Mouse (Mus musculus) liver, embryonic 12.5 days (tissue): Measurements from ENCODE around the gene Habp4. TPM values are rescaled to one million over a fixed set of nuclear protein-coding genes. Genes with fewer than 3 reads are reported as not detected.

Source experiments
- ATAC-seq: fragments of 200-750 bp; cut with Nextera tagmentation; 2 replicates; pipeline ENCODE4 v1.8.0; 2017; ENCODE audit warnings: moderate number of reproducible peaks, mild to moderate bottlenecking, moderate library complexity
- H3K27ac ChIP-seq: fragments of 300-500 bp; sonication (generic); 2 replicates; pipeline ENCODE4 v1.5.1; 2016; ENCODE audit warnings: mild to moderate bottlenecking
- H3K27me3 ChIP-seq: fragments of 300-500 bp; sonication (generic); replicated peaks from 2 replicates; pipeline ENCODE4 v1.6.1; 2016; ENCODE audit warnings: mild to moderate bottlenecking, moderate library complexity
- H3K36me3 ChIP-seq: fragments of 300-500 bp; sonication (generic); 2 replicates; pipeline ENCODE4 v1.6.1; 2016; ENCODE audit warnings: mild to moderate bottlenecking, moderate library complexity
- H3K4me1 ChIP-seq: fragments of 300-500 bp; sonication (generic); 2 replicates; pipeline ENCODE4 v1.6.1; 2016
- H3K4me2 ChIP-seq: fragments of 300-500 bp; sonication (generic); 2 replicates; pipeline ENCODE4 v1.6.1; 2016; ENCODE audit warnings: mild to moderate bottlenecking, moderate library complexity
- H3K4me3 ChIP-seq: fragments of 300-500 bp; sonication (generic); 2 replicates; pipeline ENCODE4 v1.5.1; 2016; ENCODE audit warnings: mild to moderate bottlenecking, moderate library complexity
- H3K9ac ChIP-seq: fragments of 300-500 bp; sonication (generic); 2 replicates; pipeline ENCODE4 v1.6.1; 2016; ENCODE audit warnings: mild to moderate bottlenecking, moderate library complexity
- H3K9me3 ChIP-seq: fragments of 300-500 bp; sonication (generic); replicated peaks from 2 replicates; pipeline ENCODE4 v1.6.1; 2016; ENCODE audit warnings: mild to moderate bottlenecking, moderate library complexity
- WGBS: fragments of 180-500 bp; shearing (Covaris S2); methylation state at CpG from one replicate; pipeline ENCODE4 v1.1.7; 2016; ENCODE audit not compliant: insufficient replicate concordance; 5-methylcytosine and 5-hydroxymethylcytosine counted together
- polyA plus RNA-seq: library from polyadenylated mRNA; unstranded; fragments of >200 nt; fragmentation: Nextera tagmentation; extraction: Ambion mirVana; gene quantifications from 2 replicates; pipeline ENCODE4 v1.2.1, GENCODE M21; 2016

The Habp4 gene
- polyA plus RNA-seq, 1 experiment from 2014 or later = 14.0 TPM

DNA sequence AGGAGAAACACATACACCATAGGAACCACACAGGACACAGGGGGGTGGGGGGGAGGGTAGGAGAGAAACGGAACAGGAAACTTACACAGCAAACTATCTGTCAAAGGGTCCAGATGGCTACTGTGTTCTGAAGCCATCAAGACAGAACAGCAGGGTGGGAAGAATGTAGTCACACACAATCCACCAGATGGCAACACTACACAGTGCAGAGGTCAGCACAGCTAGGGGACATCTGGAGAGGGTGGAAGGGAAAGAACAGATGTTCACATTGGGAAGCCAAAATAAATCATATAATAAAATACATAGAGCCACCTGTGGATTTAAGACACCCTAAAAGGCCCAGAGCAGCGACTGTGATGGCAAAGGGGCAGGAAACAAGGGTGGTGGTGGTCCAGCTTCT, 43.6 kb downstream of the Habp4 start:
- Histone ChIP-seq H3K9ac (no peak overlapping the region), H3K4me2 (no peak overlapping the region), H3K9me3 (no peaks in the 10 kb centered on the region), H3K27ac (no peak overlapping the region), H3K4me3 (no peak overlapping the region), H3K4me1 (no peaks in the 10 kb centered on the region), H3K36me3 (peaks cover 3% of the 10 kb centered on the region; the same call in 1 of the 2 replicates), H3K27me3 (no peaks in the 10 kb centered on the region)
- ATAC-seq = peak; percentile 52
- WGBS = 53% methylated on average over 2 of the region's 2 CpGs

DNA sequence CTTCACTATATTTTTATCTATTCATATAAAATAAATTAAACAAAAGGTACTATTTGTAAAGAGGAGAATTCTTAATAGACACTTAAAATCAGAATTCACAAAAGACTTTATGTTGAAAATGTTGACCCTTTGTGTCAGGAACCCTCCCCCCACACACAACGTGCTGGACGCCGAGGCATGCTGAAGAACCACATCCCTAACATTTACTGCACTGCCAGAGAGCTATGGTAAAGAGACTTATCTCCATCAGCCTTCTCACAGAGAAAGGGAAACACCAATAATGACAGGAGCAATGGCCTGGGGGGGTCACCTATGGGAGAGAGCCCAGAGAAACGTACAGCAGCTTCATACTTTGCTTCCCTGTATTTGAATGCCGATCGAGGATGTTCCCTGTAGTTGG, 46.5 kb downstream of the Habp4 start:
- no peak overlapping the region for H3K27ac ChIP-seq
- no peaks in the 10 kb centered on the region for H3K9me3 ChIP-seq
- H3K27me3 ChIP-seq = no peaks in the 10 kb centered on the region
- WGBS = 68% methylated on average over 6 of the region's 6 CpGs
- H3K4me3 ChIP-seq = no peak overlapping the region
- no peak overlapping the region for H3K9ac ChIP-seq
- no peak for ATAC-seq
- H3K36me3 ChIP-seq = no peaks in the 10 kb centered on the region
- H3K4me2 ChIP-seq = no peak overlapping the region
- H3K4me1 ChIP-seq = no peaks in the 10 kb centered on the region

DNA sequence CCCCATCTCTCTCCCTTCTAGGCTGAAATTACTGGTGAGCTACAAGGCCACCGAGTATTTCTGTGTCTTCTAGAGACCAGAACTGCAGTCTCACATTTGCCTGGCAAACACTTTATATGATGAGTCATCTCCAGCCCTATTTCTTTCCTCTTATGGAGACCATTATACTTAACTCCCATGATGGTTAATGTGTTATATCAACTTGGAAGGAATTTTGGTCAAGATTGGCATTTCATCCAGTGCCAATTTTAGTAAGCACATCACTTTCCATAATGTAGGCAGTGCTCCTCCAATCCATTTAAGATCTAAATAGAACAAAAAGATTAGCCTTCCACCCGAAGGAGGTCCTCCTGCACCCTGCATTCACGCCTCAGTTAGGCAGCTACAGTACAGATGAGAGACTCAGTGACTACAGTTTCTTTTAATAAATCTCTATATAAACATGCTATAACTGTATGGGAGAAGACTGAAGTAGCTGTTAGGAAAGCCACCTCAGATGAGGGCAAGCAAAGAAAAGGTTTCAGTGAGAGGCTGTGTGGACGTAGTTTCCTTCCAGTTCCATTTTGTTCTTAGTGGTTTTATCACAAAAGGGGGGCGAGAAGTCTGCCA, 50.5 kb downstream of the Habp4 start:
- Histone ChIP-seq H3K9ac (no peak overlapping the region), H3K27ac (no peak overlapping the region), H3K36me3 (no peaks in the 10 kb centered on the region), H3K4me1 (no peaks in the 10 kb centered on the region), H3K27me3 (no peaks in the 10 kb centered on the region), H3K4me3 (no peak overlapping the region), H3K9me3 (no peaks in the 10 kb centered on the region), H3K4me2 (no peak overlapping the region)
- no peak for ATAC-seq
- 68% methylated on average over 5 of the region's 5 CpGs for WGBS

DNA sequence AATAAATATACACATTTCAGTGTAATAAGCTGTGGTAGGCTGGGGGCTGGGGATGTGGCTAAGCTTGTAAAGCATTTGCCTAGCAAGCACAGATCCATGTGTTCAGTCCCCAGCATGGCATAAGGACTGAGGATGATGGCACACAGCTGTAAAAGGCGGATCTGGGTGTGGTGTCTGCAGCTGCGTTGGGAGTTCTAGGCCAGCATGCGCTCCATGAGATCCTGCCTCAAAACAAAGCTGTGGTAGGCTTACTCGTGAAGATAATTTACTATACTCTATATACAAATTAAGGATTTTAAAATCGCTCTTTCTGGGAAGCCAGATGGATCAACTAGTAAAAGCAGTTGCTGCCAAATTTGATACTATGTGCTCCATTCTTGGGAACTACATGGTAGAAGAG, 53.3 kb downstream of the Habp4 start:
- H3K9ac ChIP-seq = no peak overlapping the region
- no peak overlapping the region for H3K27ac ChIP-seq
- no peaks in the 10 kb centered on the region for H3K36me3 ChIP-seq
- H3K4me2 ChIP-seq = no peak overlapping the region
- H3K4me1 ChIP-seq = no peaks in the 10 kb centered on the region
- ATAC-seq = no peak
- no peaks in the 10 kb centered on the region for H3K27me3 ChIP-seq
- 71% methylated on average over 5 of the region's 5 CpGs for WGBS
- H3K9me3 ChIP-seq = no peaks in the 10 kb centered on the region
- H3K4me3 ChIP-seq = no peak overlapping the region

DNA sequence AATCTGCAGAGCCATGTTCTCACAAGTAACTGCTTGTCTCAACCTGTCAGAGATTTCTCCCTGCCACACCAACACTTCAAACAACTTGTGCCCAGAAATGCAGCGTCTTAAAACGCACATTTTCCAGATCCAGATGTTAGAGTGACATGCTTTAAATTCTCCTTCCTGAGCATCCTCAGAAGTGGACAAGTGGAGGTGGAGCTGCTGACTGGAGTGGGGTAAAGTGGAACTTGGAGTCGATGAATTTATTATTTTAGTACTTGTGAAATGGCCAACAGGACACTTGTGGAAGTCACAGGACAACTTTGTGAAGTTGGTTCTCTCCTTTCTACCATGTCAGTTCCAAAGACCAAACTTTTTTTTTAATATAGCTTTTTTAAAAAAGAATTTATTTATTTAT, 64.1 kb downstream of the Habp4 start:
- no peaks in the 10 kb centered on the region for H3K9me3 ChIP-seq
- H3K9ac ChIP-seq = no peak overlapping the region
- no peaks in the 10 kb centered on the region for H3K4me1 ChIP-seq
- no peak overlapping the region for H3K4me3 ChIP-seq
- no peak overlapping the region for H3K4me2 ChIP-seq
- WGBS = 85% methylated on average over 3 of the region's 3 CpGs
- no peak overlapping the region for H3K27ac ChIP-seq
- ATAC-seq = no peak
- no peaks in the 10 kb centered on the region for H3K27me3 ChIP-seq
- H3K36me3 ChIP-seq = no peaks in the 10 kb centered on the region

DNA sequence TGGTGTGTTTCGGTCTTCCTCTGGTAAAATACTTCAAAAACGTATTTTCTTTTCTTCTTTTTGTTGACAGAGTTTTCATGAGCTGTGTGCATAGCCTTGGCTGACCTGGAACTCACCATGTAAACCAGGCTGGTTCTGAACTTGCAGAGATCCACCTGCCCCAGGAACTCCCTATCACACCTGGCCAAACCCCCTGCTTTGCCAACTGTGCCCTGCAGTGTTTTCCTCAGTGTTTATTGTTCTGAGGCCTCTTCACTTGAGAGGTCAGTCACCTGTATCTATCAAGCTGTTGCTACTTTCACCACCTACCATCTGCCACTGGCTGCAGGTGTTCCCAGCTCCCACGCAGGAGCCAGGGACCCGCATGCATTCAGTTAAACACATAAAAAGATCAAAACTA, 65.1 kb downstream of the Habp4 start:
- H3K27ac ChIP-seq = no peak overlapping the region
- no peak overlapping the region for H3K9ac ChIP-seq
- no peaks in the 10 kb centered on the region for H3K27me3 ChIP-seq
- H3K36me3 ChIP-seq = no peaks in the 10 kb centered on the region
- H3K4me3 ChIP-seq = no peak overlapping the region
- H3K4me1 ChIP-seq = no peaks in the 10 kb centered on the region
- 79% methylated on average over 4 of the region's 4 CpGs for WGBS
- no peak for ATAC-seq
- no peaks in the 10 kb centered on the region for H3K9me3 ChIP-seq
- H3K4me2 ChIP-seq = no peak overlapping the region

DNA sequence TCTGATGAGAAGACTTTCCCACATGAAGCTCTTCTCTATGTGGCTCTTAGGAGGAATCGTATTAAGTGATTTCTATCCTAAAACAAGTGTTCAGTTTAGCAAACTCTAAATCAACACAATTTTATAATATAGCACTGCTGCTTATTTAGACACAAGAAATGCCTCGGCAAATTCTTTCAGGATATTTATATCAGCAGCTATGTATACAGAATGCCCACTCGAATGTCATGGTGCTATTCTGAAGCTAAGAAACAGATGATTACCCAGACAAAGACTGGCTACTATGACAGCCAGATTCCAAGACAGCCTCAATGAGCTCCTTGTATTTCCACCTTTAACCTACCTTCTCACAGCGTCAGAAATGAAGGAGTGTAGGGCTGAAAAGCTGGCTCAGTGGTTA, 71.5 kb downstream of the Habp4 start:
- no peak overlapping the region for H3K27ac ChIP-seq
- no peaks in the 10 kb centered on the region for H3K36me3 ChIP-seq
- H3K4me2 ChIP-seq = no peak overlapping the region
- no peaks in the 10 kb centered on the region for H3K9me3 ChIP-seq
- WGBS = 71% methylated on average over 4 of the region's 4 CpGs
- H3K4me1 ChIP-seq = peaks cover 38% of the 10 kb centered on the region
- H3K9ac ChIP-seq = no peak overlapping the region
- ATAC-seq = no peak
- H3K4me3 ChIP-seq = no peak overlapping the region
- H3K27me3 ChIP-seq = no peaks in the 10 kb centered on the region

DNA sequence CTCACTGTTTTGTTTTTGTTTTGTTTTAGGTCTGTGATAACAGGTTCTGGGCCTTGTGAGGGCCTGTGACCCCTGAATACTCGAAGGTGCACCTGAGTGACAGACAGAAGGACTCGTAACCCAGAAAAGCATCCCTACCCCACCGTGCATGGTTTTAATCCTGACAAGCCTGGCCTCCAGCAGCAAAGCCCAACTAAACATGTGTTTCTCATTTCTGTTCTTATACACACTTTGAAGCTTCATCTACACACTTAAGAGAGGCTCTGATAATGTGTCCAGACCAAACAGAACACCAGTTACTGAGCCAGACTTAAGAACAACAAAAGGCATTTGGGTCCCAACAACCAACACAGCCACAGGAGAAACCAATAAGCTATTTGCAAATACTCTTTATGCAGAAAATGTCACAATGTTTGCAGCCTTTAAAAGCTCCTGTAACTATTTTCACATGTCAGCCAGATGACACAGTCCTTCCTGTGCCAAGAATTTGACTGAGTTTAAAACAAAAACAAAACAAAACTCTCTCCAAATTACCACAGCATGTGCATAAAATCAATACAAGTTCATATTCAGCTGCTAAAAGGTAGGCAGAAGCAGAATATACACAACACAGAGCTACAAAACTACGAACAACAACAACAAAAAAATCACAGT, 73.6 kb downstream of the Habp4 start:
- Histone ChIP-seq H3K4me1 (peaks cover 47% of the 10 kb centered on the region), H3K27me3 (no peaks in the 10 kb centered on the region), H3K4me3 (no peak overlapping the region), H3K36me3 (0 out of 2 replicates have a peak, but pooled peaks cover 2% of the 10 kb centered on the region), H3K4me2 (no peak overlapping the region), H3K9ac (no peak overlapping the region), H3K9me3 (no peaks in the 10 kb centered on the region), H3K27ac (no peak overlapping the region)
- no peak for ATAC-seq
- WGBS = 66% methylated on average over 4 of the region's 4 CpGs

DNA sequence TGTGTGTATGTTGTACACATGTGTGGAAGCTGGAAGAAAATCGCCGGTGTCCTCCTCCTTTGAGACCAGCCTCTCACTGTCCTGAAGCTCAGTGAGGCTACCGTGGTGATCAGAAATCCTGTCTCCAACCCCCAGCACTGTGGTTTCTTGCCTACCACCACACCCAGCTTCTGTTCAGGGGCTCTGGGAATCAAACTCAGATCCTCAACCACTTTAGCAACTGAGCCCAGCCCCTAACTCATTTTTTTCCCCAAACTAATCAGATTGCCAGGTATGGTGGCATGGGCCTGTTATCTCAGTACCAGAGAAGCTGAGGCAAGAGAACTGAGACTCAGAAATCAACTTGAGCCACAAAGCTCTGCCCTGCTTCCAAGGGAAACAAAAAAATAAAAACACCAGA, 74.2 kb downstream of the Habp4 start:
- Histone ChIP-seq H3K9ac (no peak overlapping the region), H3K27ac (no peak overlapping the region), H3K27me3 (no peaks in the 10 kb centered on the region), H3K9me3 (no peaks in the 10 kb centered on the region), H3K4me1 (peaks cover 53% of the 10 kb centered on the region), H3K36me3 (0 out of 2 replicates have a peak, but pooled peaks cover 2% of the 10 kb centered on the region), H3K4me2 (no peak overlapping the region), H3K4me3 (no peak overlapping the region)
- WGBS = 47% methylated on average over 3 of the region's 3 CpGs
- ATAC-seq = no peak

Other genes starting within 250 kb of the Habp4 start
- not detected in 2 replicates for gene Hsd17b3, start 72.6 kb upstream of the Habp4 start, polyA plus RNA-seq
- gene Slc35d2, start 32.5 kb upstream of the Habp4 start, polyA plus RNA-seq = 3.0 and 3.6 TPM in 2 replicates
- 26.1 and 27.2 TPM in 2 replicates for gene Zfp367, start 8.6 kb upstream of the Habp4 start, polyA plus RNA-seq
- 9.5 and 10.7 TPM in 2 replicates for gene Cdc14b, start 113.5 kb downstream of the Habp4 start, polyA plus RNA-seq
- gene Aaed1, start 150.9 kb downstream of the Habp4 start, polyA plus RNA-seq = 28.2 and 28.6 TPM in 2 replicates
- 108 and 117 TPM in 2 replicates for gene Ctsl, start 209.1 kb downstream of the Habp4 start, polyA plus RNA-seq